Mouse (Mus musculus) fat pad, adult 2 months (tissue): Measurements from ENCODE around the gene Atg4a.
A peak's percentile ranks its signal among the peaks of the same experiment; 100 is the strongest.

ENCODE experiments used
- DNase-seq: peaks from one replicate; pipeline ENCODE4 v3.0.0-alpha.2; 2011; ENCODE audit warnings: low read depth, low spot score; ENCODE audit errors: extremely low read depth

The Atg4a gene

GRCm38 (mm10) chrX:140956272-140956940 is at the start of gene Atg4a, which contains the start of gene Psmd10:
Gene Atg4a, plus strand, starts transcription at chrX:140956907.
Gene Psmd10, minus strand, starts transcription at chrX:140956728.
- DNase-seq = peak; percentile 59

GRCm38 (mm10) chrX:140907360-140907759 is 49.3 kb upstream of the Atg4a start, which contains the start of gene Vsig1:
Gene Vsig1, plus strand, starts transcription at chrX:140907608.
- DNase-seq = no peak

- no peak for DNase-seq
Measured at GRCm38 (mm10) chrX:140921321-140921720, 35.4 kb upstream of the Atg4a start.

DNA sequence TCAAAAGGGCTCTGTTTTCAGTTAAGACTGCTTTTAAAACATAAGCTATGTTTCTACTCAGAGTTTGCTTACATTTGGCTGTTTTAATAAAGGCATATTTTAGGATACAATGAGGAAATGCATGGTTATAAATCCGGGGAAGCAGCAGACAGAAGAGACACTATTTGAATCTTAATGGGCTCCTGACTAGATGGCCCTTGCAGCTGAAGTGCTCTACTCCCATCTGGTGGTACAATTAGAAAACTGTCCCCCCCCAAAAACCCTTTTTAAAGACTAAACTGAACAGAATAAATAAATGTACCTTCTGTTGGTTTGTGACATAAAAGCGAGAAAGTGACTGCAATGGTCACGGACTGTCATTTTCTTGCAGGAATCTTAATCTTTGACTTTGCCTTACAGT is 24.6 kb upstream of the Atg4a start:
- no peak for DNase-seq

DNA sequence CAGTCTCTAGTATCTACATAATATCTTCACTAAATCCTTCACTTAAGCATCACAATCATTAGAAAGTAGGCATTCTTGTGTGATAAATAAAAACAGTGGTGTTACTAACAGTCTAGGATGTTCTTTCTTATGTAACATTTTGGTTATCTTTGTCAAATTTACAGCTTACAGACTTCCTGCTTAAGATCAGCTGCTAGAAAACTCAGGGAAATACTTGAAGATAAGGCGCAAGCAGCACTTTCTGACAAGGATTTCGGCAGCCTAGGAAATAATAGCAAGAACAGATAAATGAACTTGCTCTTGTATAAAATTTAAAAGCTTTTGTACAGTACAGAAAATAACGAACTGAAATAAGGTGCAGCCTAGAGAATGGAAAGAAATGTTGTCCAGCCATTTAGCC is 23.4 kb upstream of the Atg4a start:
- DNase-seq = no peak

- no peak for DNase-seq
Measured at GRCm38 (mm10) chrX:140936271-140936670, 20.4 kb upstream of the Atg4a start.

- DNase-seq = no peak
Measured at GRCm38 (mm10) chrX:140953618-140954017, 3.1 kb upstream of the Atg4a start.

DNA sequence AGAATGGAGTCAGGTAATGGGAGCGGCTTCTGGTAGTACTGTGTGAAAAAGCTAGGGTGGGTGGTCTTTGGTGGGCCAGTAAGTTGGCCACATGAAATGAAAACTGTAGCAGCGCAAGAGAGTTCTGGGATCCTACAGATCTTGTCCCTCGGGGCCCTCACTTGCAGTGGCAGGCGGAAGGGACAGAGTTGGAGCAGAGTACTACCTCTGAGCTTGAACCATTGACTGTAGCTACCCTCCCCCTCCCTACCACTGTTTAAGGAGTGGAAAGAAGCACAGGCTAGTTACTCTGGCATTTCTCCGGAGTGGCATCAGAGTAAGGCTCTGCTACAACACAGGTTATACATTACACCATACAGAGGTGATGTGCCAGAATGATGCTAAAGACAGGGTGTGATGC is 252 bp downstream of the Atg4a start:
- DNase-seq = no peak

- no peak for DNase-seq
Measured at GRCm38 (mm10) chrX:140978943-140979342, 22.2 kb downstream of the Atg4a start.

- DNase-seq = no peak
Measured at GRCm38 (mm10) chrX:140979546-140979945, 22.8 kb downstream of the Atg4a start.

GRCm38 (mm10) chrX:140980163-140980562 is 23.5 kb downstream of the Atg4a start:
- no peak for DNase-seq

GRCm38 (mm10) chrX:140983206-140983960 is 26.7 kb downstream of the Atg4a start:
- no peak for DNase-seq

DNA sequence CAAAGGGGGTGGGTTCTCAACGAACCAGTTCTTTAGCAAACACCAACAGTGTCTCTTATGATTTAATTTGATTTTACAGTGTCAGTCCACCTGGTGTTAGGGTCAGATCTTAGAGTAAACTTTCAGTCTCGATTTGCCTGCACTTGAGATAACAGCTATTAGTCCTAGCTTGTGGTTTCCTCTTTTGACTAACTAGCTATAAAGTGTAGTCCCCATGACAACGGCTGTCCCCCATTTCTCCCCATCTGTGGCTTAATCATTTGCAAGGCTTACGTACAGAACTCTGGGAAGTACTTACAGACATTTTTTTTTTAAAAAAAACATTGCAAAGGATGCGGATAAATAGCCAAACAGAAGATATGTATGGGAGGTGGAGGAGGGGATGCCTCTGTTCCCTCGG is 28.1 kb downstream of the Atg4a start:
- no peak for DNase-seq

- no peak for DNase-seq
Measured at GRCm38 (mm10) chrX:140985256-140985655, 28.5 kb downstream of the Atg4a start.

- DNase-seq = no peak
Measured at GRCm38 (mm10) chrX:140996909-140997516, 40.3 kb downstream of the Atg4a start.

DNA sequence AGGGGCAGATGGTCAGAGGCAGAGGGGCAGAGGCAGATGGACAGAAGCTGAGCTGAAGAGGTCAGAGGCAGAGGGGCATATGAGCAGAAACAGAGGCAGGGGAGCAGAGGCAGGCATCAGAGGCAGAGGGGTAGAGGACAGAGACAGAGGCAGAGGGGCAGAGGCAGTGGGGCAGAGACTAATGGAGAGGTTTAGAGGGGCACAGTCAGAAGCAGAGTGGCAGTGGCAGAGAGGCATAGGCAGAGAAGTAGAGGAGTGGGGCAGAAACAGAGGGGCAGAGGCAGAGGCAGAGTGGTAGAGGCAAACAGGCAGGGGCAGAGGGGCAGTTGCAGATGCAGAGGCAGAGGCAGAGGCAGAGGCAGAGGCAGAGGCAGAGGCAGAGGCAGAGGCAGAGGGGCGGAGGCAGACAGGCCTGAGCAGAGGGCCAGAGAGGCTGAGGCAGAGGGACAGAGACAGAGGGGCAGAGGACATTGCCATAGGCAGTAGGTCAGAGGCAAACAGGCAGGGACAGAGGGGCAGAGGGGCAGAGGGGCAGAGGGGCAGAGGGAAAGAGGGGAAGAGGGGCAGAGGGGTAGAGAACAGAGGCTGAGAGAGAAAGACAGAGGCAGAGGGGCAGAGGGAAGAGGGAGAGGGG is 41.3 kb downstream of the Atg4a start:
- no peak for DNase-seq

DNA sequence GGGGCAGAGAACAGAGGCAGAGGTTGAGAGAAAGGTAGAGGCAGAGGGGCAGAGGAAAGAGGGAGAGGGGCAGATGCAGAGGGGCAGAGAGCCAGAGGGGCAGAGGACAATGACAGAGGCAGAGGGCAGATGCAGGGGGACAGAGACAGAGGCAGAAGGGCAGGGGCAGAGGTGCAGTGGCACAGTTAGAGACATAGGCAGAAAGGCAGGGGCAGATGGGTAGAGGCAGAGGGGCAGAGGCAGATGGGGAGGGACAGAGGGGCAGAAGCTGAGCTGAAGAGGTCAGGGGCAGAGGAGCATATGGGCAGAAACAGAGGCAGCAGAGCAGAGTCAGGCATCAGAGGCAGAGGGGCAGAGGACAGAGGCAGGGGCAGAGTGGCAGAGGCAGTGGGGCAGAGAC is 42.2 kb downstream of the Atg4a start:
- DNase-seq = no peak

- DNase-seq = no peak
Measured at GRCm38 (mm10) chrX:141149705-141150104, 193.0 kb downstream of the Atg4a start.

- no peak for DNase-seq
Measured at GRCm38 (mm10) chrX:141150290-141150689, 193.6 kb downstream of the Atg4a start.

DNA sequence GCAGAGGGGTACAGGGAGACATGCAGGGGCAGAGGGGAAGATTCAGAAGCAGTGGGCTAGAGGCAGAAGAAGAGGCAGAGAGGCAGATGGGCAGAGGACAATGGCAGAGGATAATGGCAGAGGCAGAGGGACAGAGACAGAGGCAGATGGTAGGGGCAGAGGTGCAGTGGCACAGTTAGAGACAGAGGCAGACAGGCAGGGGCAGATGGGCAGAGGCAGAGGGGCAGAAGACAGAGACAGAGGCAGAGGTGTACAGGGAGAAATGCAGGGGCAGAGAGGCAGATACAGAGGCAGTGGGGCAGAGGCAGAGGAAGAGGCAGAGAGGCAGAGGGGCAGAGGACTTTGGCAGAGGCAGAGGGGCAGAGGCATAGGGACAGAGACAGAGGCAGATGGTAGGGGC is 194.5 kb downstream of the Atg4a start:
- DNase-seq = no peak

DNA sequence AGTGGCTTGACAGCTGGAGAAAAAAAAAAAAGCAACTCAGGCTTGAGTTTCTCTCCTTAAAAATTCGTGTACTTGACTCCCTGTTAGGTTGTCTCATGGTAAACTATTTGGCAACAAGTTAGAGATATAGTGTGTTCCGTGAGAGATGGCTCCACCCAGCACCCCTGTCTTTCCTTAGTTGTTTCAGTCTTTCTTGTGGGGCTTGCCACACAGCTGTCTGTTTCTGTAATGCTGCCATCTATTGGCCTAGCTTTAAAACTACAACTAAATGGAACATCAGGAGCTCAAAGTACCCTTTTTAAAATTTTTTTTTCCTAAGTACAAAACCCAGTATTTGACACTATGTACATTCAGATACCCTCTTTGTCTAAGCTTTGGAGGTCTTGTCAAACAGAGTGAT is 200.0 kb downstream of the Atg4a start:
- no peak for DNase-seq

GRCm38 (mm10) chrX:141157626-141158025 is 200.9 kb downstream of the Atg4a start:
- no peak for DNase-seq
